Mouse (Mus musculus) liver, adult 2 months (tissue): ENCODE results near the gene Fer1l4. TPM values are rescaled to one million over a fixed set of nuclear protein-coding genes. Genes with fewer than 3 reads are reported as not detected.

Experiments used
- DNase-seq: peaks from one replicate; pipeline ENCODE4 v3.0.0-alpha.2; 2011; ENCODE audit warnings: low read depth, low spot score; ENCODE audit errors: extremely low read depth
- H3K27ac ChIP-seq: fragments of 200-500 bp; replicated peaks from 2 replicates; pipeline ENCODE4 v1.5.1; 2012; ENCODE audit warnings: low read depth, mild to moderate bottlenecking, control low read depth, inconsistent platforms, low read length; ENCODE audit not compliant: insufficient read depth
- H3K27me3 ChIP-seq: fragments of 200-500 bp; 2 replicates; pipeline ENCODE4 v1.6.1; 2012; ENCODE audit warnings: mild to moderate bottlenecking, moderate library complexity, low read length, inconsistent platforms; ENCODE audit not compliant: control insufficient read depth, insufficient read depth
- H3K36me3 ChIP-seq: fragments of 200-500 bp; 2 replicates; pipeline ENCODE4 v1.6.1; 2012; ENCODE audit warnings: low read length, inconsistent platforms; ENCODE audit not compliant: control insufficient read depth, insufficient read depth
- H3K4me1 ChIP-seq: fragments of 200-500 bp; 2 replicates; pipeline ENCODE4 v1.6.1; 2011; ENCODE audit warnings: low read length; ENCODE audit not compliant: control insufficient read depth, insufficient read depth
- H3K4me3 ChIP-seq: fragments of 200-500 bp; 2 replicates; pipeline ENCODE4 v1.5.1; 2011; ENCODE audit warnings: low read depth, mild to moderate bottlenecking, control low read depth, low read length, moderate library complexity; ENCODE audit not compliant: insufficient read depth
- H3K79me2 ChIP-seq: fragments of 200-500 bp; 2 replicates; pipeline ENCODE4 v1.6.1; 2012; ENCODE audit warnings: inconsistent platforms, mild to moderate bottlenecking, low read length, moderate library complexity; ENCODE audit not compliant: control insufficient read depth, insufficient read depth
- H3K9ac ChIP-seq: fragments of 200-500 bp; 2 replicates; pipeline ENCODE4 v1.6.1; 2012; ENCODE audit warnings: low read depth, mild to moderate bottlenecking, control low read depth, inconsistent platforms, low read length
- CTCF ChIP-seq: fragments of 200-500 bp; IDR thresholded peaks from 2 replicates; pipeline ENCODE4 v1.5.1; 2011; ENCODE audit warnings: low read depth, low read length, control low read depth
- POLR2A ChIP-seq: fragments of 200-500 bp; IDR thresholded peaks from 2 replicates; pipeline ENCODE4 v1.6.1; 2011; ENCODE audit warnings: low read length, control low read depth; ENCODE audit not compliant: insufficient read depth; ENCODE audit errors: extremely low read depth
- WGBS: fragments of 180-500 bp; shearing (Covaris S2); methylation state at CpG from one replicate; pipeline ENCODE4 v1.1.7; 2018; 5-methylcytosine and 5-hydroxymethylcytosine counted together
- polyA plus RNA-seq: library from polyadenylated mRNA; depleted of rRNA; stranded (reverse); fragments of >200 nt; gene quantifications from 2 replicates; pipeline ENCODE4 v1.2.3, GENCODE M21; 2012
- total RNA-seq: library from RNA; depleted of rRNA; stranded (reverse); fragments of >200 nt; gene quantifications from 2 replicates; pipeline ENCODE4 v1.2.3, GENCODE M21; 2014

Gene Fer1l4
- total and polyA plus RNA-seq, 2 experiments = 0.06 TPM; not detected in 1

DNA sequence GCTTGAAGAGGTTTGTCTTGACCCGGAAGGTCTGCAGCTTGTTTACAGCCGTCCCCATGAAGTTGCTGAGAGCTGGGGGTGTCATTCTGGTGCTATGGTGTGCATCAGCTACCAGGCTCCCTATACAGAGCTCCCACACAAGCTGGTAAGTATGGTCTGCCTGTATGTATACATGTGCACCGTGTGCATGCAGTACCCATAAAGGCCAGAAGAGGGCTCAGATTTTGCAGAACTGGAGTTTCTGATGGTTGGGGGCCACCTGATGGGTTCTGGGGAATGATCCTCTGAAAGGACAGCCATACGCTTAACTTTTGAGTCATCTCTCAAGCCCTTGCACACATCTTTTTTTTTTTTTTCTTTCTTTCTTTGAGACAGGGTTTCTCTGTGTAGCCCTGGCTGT lies 47.4 kb downstream of the Fer1l4 start:
- Histone ChIP-seq H3K4me1 (no peaks in the 10 kb centered on the region; the same call in none of the 2 replicates), H3K27me3 (no peaks in the 10 kb centered on the region), H3K36me3 (no peaks in the 10 kb centered on the region; the same call in 1 of the 2 replicates), H3K27ac (no peak overlapping the region), H3K79me2 (no peaks in the 10 kb centered on the region), H3K9ac (no peak overlapping the region), H3K4me3 (no peak overlapping the region)
- 95% methylated on average over 4 of the region's 4 CpGs for WGBS
- DNase-seq = no peak
- TF ChIP-seq POLR2A (no peak), CTCF (0 out of 2 replicates have a peak, but pooled peaks have one; percentile 5)

DNA sequence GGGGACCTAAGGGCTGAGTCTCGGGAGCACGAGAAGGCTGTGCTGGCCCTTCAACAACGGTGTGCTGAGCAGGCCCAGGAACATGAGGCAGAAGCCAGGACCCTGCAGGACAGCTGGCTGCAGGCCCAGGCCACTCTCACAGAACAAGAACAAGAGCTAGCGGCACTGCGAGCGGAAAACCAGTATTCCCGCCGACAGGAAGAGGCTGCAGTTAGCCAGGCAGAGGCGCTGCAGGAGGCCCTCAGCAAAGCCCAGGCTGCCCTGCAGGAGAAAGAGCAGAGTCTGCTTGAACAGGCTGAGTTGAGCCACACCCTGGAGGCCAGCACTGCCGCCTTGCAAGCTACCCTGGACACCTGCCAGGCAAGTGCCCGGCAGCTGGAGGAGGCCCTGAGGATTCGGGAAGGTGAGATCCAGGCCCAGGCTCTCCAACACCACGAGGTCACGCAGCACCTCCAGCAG lies 60.9 kb downstream of the Fer1l4 start:
- Histone ChIP-seq H3K36me3 (peaks cover 5% of the 10 kb centered on the region; the same call in 1 of the 2 replicates), H3K4me3 (no peak overlapping the region), H3K27ac (no peak overlapping the region), H3K27me3 (no peaks in the 10 kb centered on the region), H3K79me2 (no peaks in the 10 kb centered on the region), H3K4me1 (no peaks in the 10 kb centered on the region), H3K9ac (no peak overlapping the region)
- TF ChIP-seq POLR2A (no peak), CTCF (no peak)
- no peak for DNase-seq
- 84% methylated on average over 14 of the region's 14 CpGs for WGBS

DNA sequence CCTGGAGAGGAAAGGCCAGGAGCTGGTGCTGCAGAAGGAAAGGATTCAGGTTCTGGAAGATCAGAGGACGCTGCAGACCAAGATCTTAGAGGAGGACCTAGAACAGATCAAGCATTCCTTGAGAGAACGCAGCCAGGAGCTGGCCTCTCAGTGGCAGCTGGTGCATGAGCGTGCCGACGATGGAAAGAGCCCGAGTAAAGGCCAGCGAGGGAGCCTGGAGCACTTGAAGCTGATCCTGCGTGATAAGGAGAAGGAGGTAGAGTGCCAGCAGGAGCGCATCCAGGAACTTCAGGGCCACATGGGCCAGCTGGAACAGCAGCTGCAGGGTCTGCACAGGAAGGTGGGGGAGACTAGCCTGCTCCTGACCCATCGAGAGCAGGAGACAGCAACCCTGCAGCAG lies 61.6 kb downstream of the Fer1l4 start:
- 92% methylated on average over 10 of the region's 10 CpGs for WGBS
- H3K36me3 ChIP-seq = peaks cover 5% of the 10 kb centered on the region; the same call in 1 of the 2 replicates
- no peak for TF ChIP-seq POLR2A
- no peak for TF ChIP-seq CTCF
- no peaks in the 10 kb centered on the region for H3K4me1 ChIP-seq
- no peaks in the 10 kb centered on the region for H3K27me3 ChIP-seq
- H3K9ac ChIP-seq = no peak overlapping the region
- DNase-seq = no peak
- H3K4me3 ChIP-seq = no peak overlapping the region
- H3K79me2 ChIP-seq = no peaks in the 10 kb centered on the region
- no peak overlapping the region for H3K27ac ChIP-seq

DNA sequence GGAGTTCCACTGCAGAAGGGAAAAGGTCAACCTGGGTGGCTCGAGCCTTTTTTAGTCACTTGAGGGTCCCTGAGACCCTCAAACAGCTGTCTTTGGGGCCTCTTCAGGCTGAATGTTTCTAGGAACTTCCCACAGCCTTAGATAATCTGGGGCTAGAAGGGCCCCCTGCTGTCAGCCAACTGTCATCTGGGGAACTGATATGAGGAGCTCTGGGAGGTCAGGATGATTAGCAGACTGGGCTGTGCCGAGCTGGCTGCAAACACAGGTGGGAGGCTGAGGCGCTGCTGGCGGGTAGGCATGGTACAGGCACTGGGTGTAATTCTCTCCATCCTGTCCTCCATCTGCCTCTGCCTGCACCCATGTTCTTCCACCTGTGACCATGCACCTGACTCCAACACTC lies 63.7 kb downstream of the Fer1l4 start:
- H3K9ac ChIP-seq = no peak overlapping the region
- H3K27ac ChIP-seq = no peak overlapping the region
- no peaks in the 10 kb centered on the region for H3K79me2 ChIP-seq
- no peak for DNase-seq
- no peaks in the 10 kb centered on the region for H3K27me3 ChIP-seq
- H3K4me3 ChIP-seq = no peak overlapping the region
- TF ChIP-seq POLR2A (no peak), CTCF (no peak)
- WGBS = 89% methylated on average over 4 of the region's 4 CpGs
- H3K4me1 ChIP-seq = no peaks in the 10 kb centered on the region
- H3K36me3 ChIP-seq = peaks cover 13% of the 10 kb centered on the region

DNA sequence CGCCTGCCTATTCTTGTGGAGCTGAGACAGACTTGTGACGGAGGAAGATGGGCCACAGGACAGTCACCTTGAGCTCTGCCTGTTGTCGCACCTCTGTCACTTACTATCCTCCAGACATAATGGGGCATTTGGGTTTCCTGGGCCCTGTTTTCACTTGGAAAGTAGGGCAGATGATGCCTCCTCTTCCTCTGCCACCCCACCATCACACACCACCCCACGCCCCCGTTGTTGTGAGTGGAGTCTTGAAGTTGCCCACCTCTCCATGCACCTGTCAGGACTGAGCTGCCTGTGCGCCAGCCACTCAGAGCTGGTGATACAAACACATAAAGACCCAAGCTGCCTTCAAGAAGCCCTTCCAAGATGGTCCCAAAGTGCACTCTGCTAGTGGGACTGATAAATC lies 65.6 kb downstream of the Fer1l4 start:
- no peaks in the 10 kb centered on the region for H3K4me1 ChIP-seq
- no peak overlapping the region for H3K27ac ChIP-seq
- no peaks in the 10 kb centered on the region for H3K79me2 ChIP-seq
- no peaks in the 10 kb centered on the region for H3K27me3 ChIP-seq
- WGBS = 98% methylated on average over 6 of the region's 6 CpGs
- no peak for TF ChIP-seq CTCF
- DNase-seq = no peak
- H3K4me3 ChIP-seq = no peak overlapping the region
- peaks cover 21% of the 10 kb centered on the region for H3K36me3 ChIP-seq
- H3K9ac ChIP-seq = no peak overlapping the region

DNA sequence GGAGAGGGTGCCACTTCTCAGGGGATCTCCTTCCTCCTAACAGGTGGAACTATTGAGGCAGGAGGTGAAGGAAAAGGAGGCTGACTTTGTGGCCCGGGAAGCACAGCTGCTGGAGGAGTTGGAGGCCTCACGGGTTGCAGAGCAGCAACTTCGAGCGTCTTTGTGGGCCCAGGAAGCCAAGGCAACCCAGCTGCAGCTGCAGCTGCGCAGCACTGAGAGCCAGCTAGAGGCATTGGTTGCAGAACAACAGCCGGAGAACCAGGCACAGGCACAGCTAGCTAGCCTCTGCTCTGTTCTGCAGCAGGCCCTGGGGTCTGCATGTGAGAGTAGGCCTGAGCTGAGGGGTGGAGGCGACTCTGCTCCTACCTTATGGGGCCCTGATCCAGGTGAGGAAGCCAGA lies 67.0 kb downstream of the Fer1l4 start:
- H3K9ac ChIP-seq = no peak overlapping the region
- no peak for TF ChIP-seq POLR2A
- no peak for TF ChIP-seq CTCF
- H3K4me3 ChIP-seq = no peak overlapping the region
- H3K27ac ChIP-seq = no peak overlapping the region
- H3K79me2 ChIP-seq = no peaks in the 10 kb centered on the region
- no peak for DNase-seq
- peaks cover 32% of the 10 kb centered on the region for H3K36me3 ChIP-seq
- H3K4me1 ChIP-seq = no peaks in the 10 kb centered on the region
- WGBS = 88% methylated on average over 7 of the region's 7 CpGs
- H3K27me3 ChIP-seq = no peaks in the 10 kb centered on the region
